Mouse (Mus musculus) liver, adult 2 months (tissue): ENCODE results near the gene N4bp1. TPM values are rescaled to one million over a fixed set of nuclear protein-coding genes. Genes with fewer than 3 reads are reported as not detected.

Experiments
- DNase-seq: peaks from one replicate; pipeline ENCODE4 v3.0.0-alpha.2; 2011; ENCODE audit warnings: low read depth, low spot score; ENCODE audit errors: extremely low read depth
- H3K27ac ChIP-seq: fragments of 200-500 bp; replicated peaks from 2 replicates; pipeline ENCODE4 v1.5.1; 2012; ENCODE audit warnings: low read depth, mild to moderate bottlenecking, control low read depth, inconsistent platforms, low read length; ENCODE audit not compliant: insufficient read depth
- H3K27me3 ChIP-seq: fragments of 200-500 bp; 2 replicates; pipeline ENCODE4 v1.6.1; 2012; ENCODE audit warnings: mild to moderate bottlenecking, moderate library complexity, low read length, inconsistent platforms; ENCODE audit not compliant: control insufficient read depth, insufficient read depth
- H3K36me3 ChIP-seq: fragments of 200-500 bp; 2 replicates; pipeline ENCODE4 v1.6.1; 2012; ENCODE audit warnings: low read length, inconsistent platforms; ENCODE audit not compliant: control insufficient read depth, insufficient read depth
- H3K4me1 ChIP-seq: fragments of 200-500 bp; 2 replicates; pipeline ENCODE4 v1.6.1; 2011; ENCODE audit warnings: low read length; ENCODE audit not compliant: control insufficient read depth, insufficient read depth
- H3K4me3 ChIP-seq: fragments of 200-500 bp; 2 replicates; pipeline ENCODE4 v1.5.1; 2011; ENCODE audit warnings: low read depth, mild to moderate bottlenecking, control low read depth, low read length, moderate library complexity; ENCODE audit not compliant: insufficient read depth
- H3K79me2 ChIP-seq: fragments of 200-500 bp; 2 replicates; pipeline ENCODE4 v1.6.1; 2012; ENCODE audit warnings: inconsistent platforms, mild to moderate bottlenecking, low read length, moderate library complexity; ENCODE audit not compliant: control insufficient read depth, insufficient read depth
- H3K9ac ChIP-seq: fragments of 200-500 bp; 2 replicates; pipeline ENCODE4 v1.6.1; 2012; ENCODE audit warnings: low read depth, mild to moderate bottlenecking, control low read depth, inconsistent platforms, low read length
- CTCF ChIP-seq: fragments of 200-500 bp; IDR thresholded peaks from 2 replicates; pipeline ENCODE4 v1.5.1; 2011; ENCODE audit warnings: low read depth, low read length, control low read depth
- POLR2A ChIP-seq: fragments of 200-500 bp; IDR thresholded peaks from 2 replicates; pipeline ENCODE4 v1.6.1; 2011; ENCODE audit warnings: low read length, control low read depth; ENCODE audit not compliant: insufficient read depth; ENCODE audit errors: extremely low read depth
- WGBS: fragments of 180-500 bp; shearing (Covaris S2); methylation state at CpG from one replicate; pipeline ENCODE4 v1.1.7; 2018; 5-methylcytosine and 5-hydroxymethylcytosine counted together
- polyA plus RNA-seq: library from polyadenylated mRNA; depleted of rRNA; stranded (reverse); fragments of >200 nt; gene quantifications from 2 replicates; pipeline ENCODE4 v1.2.3, GENCODE M21; 2012
- total RNA-seq: library from RNA; depleted of rRNA; stranded (reverse); fragments of >200 nt; gene quantifications from 2 replicates; pipeline ENCODE4 v1.2.3, GENCODE M21; 2014

Gene N4bp1
- total and polyA plus RNA-seq, 2 experiments = 3.5 to 5.1 TPM

GRCm38 (mm10) chr8:86882568-86883478, 2.2 kb downstream of the N4bp1 start:
- TF ChIP-seq POLR2A (no peak), CTCF (no peak)
- no peak overlapping the region for H3K9ac ChIP-seq
- H3K79me2 ChIP-seq = peaks cover 39% of the 10 kb centered on the region; the same call in 1 of the 2 replicates
- WGBS = 76% methylated on average over 11 of the region's 11 CpGs
- H3K27me3 ChIP-seq = no peaks in the 10 kb centered on the region
- H3K4me1 ChIP-seq = peaks cover 12% of the 10 kb centered on the region
- no peaks in the 10 kb centered on the region for H3K36me3 ChIP-seq
- no peak for DNase-seq
- H3K4me3 ChIP-seq = no peak overlapping the region
- no peak overlapping the region for H3K27ac ChIP-seq

GRCm38 (mm10) chr8:86881951-86882350, 3.1 kb downstream of the N4bp1 start:
- peaks cover 12% of the 10 kb centered on the region for H3K4me1 ChIP-seq
- no peak overlapping the region for H3K27ac ChIP-seq
- WGBS = 82% methylated on average over 9 of the region's 9 CpGs
- H3K36me3 ChIP-seq = no peaks in the 10 kb centered on the region
- no peaks in the 10 kb centered on the region for H3K27me3 ChIP-seq
- H3K79me2 ChIP-seq = peaks cover 46% of the 10 kb centered on the region
- DNase-seq = no peak
- no peak overlapping the region for H3K4me3 ChIP-seq
- no peak for TF ChIP-seq POLR2A
- no peak for TF ChIP-seq CTCF
- no peak overlapping the region for H3K9ac ChIP-seq

- no peak for DNase-seq
- H3K4me1 ChIP-seq = peaks cover 12% of the 10 kb centered on the region
- no peak overlapping the region for H3K27ac ChIP-seq
These were observed 3.9 kb downstream of the N4bp1 start for GRCm38 (mm10) chr8:86881068-86881609.

GRCm38 (mm10) chr8:86876831-86877230, 8.2 kb downstream of the N4bp1 start:
- 73% methylated on average over 2 of the region's 2 CpGs for WGBS
- no peak for DNase-seq
- TF ChIP-seq POLR2A (no peak), CTCF (no peak)
- Histone ChIP-seq H3K4me3 (no peak overlapping the region), H3K4me1 (no peaks in the 10 kb centered on the region), H3K79me2 (peaks cover 51% of the 10 kb centered on the region), H3K27me3 (no peaks in the 10 kb centered on the region), H3K9ac (no peak overlapping the region), H3K27ac (no peak overlapping the region), H3K36me3 (no peaks in the 10 kb centered on the region)

More at GRCm38 (mm10) chr8:86881068-86881609, 3.9 kb downstream of the N4bp1 start:
- Histone ChIP-seq H3K36me3 (no peaks in the 10 kb centered on the region), H3K27me3 (no peaks in the 10 kb centered on the region), H3K9ac (no peak overlapping the region), H3K4me3 (no peak overlapping the region), H3K79me2 (peaks cover 51% of the 10 kb centered on the region)
- TF ChIP-seq POLR2A (no peak), CTCF (no peak)
- 71% methylated on average over 11 of the region's 11 CpGs for WGBS

DNA sequence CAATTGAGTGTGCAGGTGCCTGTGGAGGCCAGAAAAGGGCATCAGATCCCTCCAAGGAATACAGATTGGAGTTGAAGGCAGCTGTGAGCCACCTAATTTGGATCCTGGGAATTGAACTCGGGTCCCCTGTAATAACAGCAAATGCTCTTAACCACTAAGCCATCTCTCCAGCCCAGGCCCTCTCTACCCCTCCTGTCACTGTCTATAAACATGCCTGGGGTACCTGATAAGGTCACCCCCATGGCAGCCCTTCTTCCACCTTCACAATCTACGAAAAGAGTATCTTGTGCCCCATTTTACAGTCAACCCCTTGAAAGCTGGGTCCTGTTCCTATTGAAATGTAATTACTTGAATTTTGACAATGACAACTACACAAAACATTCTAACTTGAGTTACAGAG, 11.0 kb downstream of the N4bp1 start:
- H3K27me3 ChIP-seq = no peaks in the 10 kb centered on the region
- H3K9ac ChIP-seq = no peak overlapping the region
- TF ChIP-seq POLR2A (no peak), CTCF (no peak)
- H3K4me1 ChIP-seq = peaks cover 9% of the 10 kb centered on the region
- no peaks in the 10 kb centered on the region for H3K36me3 ChIP-seq
- H3K27ac ChIP-seq = no peak overlapping the region
- 90% methylated on average over 2 of the region's 2 CpGs for WGBS
- peaks cover 43% of the 10 kb centered on the region for H3K79me2 ChIP-seq
- H3K4me3 ChIP-seq = no peak overlapping the region
- no peak for DNase-seq
